Mouse (Mus musculus) T-helper 1 cell (primary cell): ENCODE data around the gene Tnks2.

Source experiments
- in situ Hi-C: fragments of 300-600 bp; cut with MboI, MseI; formaldehyde crosslinking; loops from one replicate; pipeline ENCODE4 v1.15.1; 2025; ENCODE audit warnings: high pct_unique_total_duplicates

The Tnks2 gene

DNA sequence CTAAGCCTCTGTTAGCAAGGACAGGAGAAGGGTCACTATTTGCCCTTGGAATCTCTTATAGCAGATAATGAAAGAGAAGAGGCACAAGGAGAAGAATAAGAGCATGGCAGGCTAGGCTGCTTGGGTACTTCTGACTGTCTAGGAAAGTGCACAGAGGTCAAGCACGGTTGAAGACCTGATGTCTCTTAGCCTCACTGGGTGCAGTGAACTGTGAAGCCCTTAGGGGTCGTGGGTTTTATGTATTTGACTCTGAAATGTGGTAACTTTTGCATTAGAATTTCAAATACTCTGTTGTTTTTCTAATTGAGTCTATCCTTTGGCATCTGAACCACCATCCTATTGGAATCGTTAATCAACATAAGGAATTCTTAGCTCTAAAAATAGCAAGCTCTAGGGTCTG is 53.7 kb downstream of the Tnks2 start:
- in situ Hi-C loops: no loop called here

DNA sequence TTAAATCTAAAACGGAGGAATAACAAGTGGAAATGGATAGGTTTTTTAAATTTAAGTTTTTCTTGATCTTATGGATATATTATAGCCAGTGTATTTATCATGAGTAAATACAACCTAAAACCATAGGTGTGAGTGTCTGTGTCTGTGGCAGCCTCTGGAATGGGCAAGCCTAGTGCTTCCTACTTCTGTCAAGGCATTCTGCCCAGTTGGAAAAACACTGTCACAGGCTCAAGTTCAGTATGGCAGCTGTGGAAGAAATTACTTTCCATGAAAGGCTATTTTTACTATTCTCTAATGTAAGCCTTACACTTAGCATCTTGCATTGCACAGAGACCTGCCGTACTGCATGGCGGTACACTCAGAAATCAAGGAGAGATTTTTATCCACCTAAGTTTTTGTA is 57.7 kb downstream of the Tnks2 start:
- in situ Hi-C loops: no loop called here

DNA sequence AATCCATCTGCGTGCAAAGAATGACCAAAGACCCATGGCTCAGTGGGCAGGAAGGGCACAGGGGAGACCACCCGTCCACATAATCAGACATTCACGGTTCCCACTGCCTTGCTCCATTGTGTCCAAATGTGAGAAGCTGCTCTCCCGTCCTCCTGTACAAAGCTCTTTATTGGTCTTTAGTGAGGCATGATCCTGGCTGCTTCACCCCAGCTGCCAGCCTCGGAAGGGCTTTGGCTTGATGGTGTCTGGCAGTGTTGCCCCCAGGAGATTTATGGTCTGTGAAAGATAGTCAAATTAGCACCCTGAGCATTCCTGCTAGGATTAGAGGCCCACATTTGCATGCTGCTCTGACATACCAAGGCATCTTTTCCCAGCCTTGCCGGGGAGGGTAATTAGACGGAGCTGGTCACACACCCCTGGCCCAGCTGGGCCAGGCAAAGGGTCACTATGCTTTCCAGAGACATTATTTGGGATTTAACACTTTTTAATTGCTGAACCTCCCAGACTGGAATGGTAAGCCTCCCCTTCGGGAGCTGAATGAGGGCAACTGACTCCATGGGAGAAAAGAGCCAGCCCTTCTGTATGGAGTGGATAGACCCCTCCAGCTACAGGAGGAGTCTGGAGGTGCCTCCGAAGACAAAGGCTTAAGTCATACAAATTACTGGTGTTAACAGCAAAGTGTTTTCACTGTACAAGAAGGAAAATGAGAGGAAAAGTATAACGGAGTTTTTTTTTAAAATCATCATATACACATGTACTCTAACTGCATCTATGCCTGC is 62.9 kb downstream of the Tnks2 start:
- in situ Hi-C loops: no loop called here

DNA sequence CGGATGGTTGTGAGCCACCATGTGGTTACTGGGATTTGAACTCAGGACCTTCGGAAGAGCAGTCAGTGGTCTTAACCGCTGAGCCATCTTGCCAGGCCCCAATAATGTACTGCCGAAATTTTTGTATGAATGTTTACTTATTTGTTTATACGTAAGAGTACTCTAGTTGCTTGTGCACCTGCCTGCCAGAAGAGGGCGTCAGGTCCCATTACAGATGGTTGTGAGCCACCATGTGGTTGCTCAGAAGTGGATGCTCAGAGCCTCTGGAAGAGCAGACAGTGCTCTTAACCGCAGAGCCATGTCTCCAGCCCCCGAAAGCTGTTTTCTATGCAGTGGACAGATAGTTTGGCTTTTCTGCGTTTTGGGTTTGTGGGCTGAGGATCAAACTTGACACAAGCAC is 63.7 kb downstream of the Tnks2 start:
- in situ Hi-C loops: no loop called here

DNA sequence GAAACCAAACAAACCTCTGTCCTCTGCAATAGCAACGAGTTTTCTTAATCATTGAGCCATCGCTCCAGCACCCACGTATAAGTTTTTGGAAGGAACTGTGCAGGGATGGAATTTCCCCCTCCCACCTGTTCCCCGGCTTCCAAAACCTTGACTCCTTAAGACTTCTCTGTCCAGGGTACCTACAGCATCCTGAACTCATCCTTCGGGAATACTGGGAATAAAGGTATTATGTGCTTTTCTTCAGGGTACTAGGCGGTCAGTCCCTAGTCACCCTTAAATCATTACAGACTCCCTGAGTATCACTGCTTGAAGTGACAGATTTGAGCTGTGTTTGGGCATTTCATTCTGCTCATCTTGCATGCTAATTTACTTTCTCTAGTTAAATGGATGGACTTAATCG is 69.3 kb downstream of the Tnks2 start:
- in situ Hi-C loops: no loop called here

DNA sequence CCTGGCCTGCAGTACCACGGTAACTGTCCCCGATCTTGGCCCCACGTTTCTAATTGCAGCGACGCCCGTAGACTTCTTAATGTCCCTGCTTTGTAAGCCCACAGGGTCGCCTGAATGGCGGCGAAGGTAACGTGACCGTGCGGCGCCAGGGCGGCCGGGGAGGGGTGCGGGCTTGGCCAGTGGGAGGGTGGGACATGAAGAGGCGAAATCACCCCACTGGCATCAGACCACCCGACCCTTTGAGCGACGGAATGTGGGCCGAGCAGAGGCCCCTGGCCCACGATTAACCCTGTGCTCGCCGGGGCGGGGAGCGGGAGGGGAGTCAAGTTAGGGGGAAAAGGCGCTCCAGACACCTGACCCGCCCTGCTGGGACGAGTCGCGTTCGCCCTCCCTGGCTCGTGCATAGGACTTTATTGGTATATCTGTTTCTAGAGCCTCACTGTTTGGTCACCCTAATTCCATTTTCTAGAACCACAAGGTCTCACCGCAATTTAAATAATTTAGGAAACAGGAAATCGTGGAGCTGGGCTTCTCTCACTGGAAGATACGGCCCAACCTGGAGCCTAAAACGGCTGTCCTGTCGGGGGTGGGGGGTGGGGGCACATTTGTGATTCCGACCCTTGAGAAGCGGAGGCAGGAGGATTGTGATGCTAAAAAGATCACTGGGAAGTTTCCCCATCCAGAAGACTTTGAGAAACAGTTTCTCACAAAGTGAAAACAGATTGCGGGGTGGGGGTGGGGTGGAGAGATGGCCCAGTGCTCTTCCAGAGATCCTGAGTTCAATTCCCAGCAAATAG is 70.4 kb downstream of the Tnks2 start:
- in situ Hi-C loops: no loop called here

DNA sequence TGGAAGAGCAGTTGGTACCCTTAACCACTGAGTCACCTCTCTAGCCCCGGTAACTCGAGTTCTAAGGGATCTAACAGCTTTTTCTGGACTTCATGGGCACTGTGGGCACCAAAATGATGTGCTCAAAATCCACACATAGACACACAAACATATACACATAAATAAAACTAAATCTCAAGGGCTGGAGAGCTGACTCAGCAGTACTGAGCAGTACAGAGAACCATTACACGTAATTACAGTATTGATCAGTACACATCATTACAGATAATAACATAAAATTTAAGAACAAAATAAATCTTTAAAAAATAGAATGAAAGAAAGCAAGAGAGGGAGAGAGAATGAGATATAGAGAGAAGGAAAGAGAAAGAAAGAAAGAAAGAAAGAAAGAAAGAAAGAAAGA is 75.1 kb downstream of the Tnks2 start:
- in situ Hi-C loops: no loop called here

DNA sequence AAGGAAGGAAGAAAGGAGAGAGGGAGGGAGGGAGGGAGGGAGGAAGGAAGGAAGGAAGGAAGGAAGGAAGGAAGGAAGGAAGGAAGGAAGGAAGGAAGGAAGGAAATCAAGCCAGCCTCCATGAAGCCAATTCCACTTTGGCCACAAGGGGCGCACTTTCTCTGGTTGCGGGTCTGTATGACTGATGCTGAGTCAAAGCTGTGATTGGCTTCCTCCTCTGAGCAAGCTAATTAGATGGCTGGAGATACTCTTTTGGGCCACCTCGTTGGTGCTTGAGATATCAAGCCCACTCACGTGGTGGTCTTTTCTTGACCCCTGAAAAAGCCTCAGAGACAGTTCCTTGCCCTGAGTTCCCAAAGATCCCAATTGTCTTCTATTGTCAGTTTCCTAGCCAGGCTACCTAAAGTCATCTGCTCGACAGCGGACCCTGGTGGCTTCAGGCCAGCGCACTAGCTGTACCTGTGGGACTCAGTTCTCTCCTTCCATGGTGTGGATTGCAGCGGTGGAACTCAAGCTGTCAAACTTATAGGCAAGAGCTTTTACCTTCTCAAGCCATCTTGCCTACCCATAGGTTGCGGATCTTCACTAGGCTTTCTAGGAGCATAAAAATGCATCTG is 75.8 kb downstream of the Tnks2 start:
- in situ Hi-C loops: loop anchor here (5.0 to 10.0 kb wide), 2 partner anchors 465 to 727 kb away; partner anchors contain the start of gene Kif11

DNA sequence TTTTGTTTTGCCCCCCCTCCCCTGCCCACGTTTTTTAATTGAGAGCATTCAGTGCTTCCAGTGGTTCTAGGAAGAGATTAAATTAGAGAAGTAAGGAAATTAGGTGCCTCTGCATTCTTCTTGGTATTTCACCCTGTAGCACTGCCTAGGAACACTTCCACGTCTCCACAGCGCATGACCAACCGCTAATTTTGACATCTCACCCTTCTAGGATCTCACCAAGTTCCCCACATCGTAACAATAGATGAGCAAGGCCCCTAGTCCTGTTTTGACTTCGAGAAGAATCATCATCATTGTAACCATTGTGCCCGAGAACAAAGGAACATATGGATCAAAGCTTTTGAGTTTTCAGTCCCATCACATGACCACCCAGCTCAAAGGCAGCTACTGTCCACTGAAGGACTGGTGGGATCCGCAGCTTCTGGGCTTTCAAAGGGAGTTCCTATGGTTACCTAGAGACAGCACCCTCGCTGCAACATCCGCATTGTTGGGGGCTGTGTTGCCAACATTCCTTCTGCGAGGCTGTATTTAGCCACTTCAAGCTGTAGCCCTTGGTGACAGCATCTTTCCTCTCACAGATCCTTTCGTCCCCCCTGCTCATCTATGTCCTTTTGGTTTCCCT is 76.5 kb downstream of the Tnks2 start:
- in situ Hi-C loops: loop anchor here (5.0 to 10.0 kb wide), 2 partner anchors 464 to 728 kb away; partner anchors contain the start of gene Kif11

DNA sequence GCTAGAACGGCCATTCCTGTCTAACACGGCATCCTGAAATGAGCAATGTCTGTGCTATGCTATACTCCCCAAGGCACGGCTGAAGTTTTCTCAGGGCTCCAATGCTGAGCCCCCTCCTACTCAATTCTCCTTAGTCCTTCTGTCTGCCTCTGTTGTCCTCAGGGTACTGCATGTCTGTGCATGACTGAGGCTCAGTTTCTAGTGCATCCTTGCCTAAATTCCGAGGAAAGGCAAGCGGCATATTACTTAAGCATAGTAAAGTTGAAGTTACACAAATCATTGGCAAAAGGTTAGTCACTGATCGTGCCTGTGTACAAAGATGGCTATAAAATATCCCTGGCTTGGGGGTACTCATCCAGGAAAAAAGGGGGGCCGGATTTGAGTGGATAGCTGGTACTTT is 79.0 kb downstream of the Tnks2 start:
- in situ Hi-C loops: loop anchor here (5.0 to 10.0 kb wide), 2 partner anchors 462 to 731 kb away; partner anchors contain the start of gene Kif11

DNA sequence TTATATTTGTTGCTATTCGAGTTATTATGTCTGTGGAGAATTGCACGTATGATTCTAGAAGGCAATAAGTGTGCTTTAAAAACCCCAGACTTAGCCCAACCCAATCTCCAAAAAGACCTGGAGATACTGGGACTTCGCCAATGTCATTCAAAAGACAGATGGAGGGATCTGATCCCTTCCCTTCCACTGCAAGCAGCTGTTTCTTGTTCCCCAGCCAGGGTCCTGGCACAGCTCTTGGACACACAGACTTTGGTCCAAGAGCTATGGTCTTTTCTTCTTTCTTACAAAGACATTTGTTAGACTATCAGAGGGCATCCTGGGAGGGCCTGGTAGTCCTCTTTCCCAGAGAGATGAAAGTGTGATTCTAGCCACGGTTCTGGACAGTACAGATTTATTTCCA is 82.2 kb downstream of the Tnks2 start:
- in situ Hi-C loops: loop anchor here (10.0 kb wide), 1 partner anchor 459 kb away; the partner anchor contains the start of gene Kif11

DNA sequence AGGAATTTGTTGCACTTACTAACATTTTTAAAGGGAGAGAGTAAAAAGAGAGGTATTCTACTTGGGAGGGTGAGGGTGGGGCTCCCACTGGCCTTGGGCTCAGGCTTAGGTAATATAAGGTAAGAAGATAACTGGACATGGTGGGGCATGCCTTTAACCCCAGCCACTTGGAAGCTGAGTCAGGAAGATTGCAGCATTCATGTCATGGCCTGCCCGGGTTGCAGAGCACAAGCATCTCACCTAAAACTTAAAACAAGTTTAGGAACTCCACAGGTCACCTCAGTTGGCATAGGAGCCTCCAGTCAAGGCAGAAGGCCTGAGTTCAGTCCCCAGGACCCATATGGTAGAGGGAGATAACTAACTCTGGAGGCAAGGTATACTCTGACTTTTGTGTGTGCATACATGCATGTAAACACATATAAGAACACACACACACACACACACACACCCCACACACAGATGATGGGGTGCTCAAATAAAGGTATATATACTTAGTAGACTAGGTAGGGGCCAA is 82.9 kb downstream of the Tnks2 start:
- in situ Hi-C loops: loop anchor here (10.0 kb wide), 1 partner anchor 458 kb away; the partner anchor contains the start of gene Kif11

DNA sequence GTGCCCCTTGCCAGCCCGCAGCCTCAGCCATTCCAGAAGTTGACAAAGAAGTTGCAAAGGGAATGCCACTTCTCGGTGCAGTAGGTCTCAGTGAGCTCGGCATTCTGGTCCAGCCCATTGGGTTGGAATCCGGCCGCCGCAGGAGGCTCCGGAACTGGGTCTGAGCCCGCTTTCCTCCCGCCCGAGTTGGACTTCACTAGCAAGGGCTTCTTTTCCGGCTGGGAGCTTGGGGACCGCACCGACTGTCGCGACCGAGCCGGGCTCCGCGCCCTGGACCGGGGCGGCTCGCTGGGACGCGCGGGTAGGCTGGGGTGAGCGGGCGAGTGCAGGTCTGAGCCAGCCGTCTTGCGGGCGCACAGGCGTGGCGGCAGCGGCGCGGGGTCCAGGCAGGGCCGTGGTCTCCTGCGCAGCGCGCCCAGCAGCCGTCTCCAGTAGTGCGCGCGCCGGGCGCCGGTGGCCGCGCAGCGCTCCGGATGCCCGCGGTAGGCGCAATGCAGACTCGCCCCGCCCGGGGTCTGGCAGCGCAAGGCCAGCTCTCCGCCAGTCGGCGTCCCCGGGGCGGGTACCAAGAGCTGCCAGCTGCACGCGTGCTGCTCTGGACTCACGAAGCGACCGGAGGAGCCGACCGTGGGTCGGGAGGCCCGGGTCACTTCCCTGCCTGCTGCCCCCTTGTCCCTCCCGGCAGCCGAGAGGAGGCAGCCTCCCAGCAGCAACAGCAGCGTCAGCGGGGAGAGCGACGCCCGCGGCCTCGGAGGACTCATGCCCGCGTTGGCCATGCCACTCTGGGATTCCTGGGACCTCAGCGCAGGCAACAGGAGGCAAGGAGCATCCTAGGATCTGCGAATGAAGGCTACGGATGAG is 84.6 kb downstream of the Tnks2 start:
- in situ Hi-C loops: loop anchor here (10.0 kb wide), 1 partner anchor 456 kb away; the partner anchor contains the start of gene Kif11

DNA sequence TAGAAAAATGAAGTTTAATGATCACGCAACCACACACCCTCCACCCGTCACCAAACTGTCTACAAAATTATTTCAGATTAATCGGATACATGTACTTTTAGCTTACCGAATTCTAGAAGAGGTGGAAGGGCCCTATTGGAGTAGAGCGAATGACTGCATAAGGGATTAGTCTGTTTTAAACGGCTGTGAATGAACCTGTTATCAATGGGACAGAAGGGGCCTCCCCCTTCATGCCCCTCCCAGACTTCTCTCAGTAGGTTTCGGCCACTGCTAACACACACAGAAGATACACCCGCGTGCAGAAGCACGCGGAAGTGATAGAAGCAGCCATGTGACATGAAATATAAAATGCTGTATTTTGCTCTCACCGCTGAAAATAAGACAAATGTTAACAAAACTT is 85.4 kb downstream of the Tnks2 start, which contains the start of gene Fgfbp3:
Gene Fgfbp3 (minus strand): TSS at position 150 of the 400 bp plus-strand sequence.
- in situ Hi-C loops: loop anchor here (10.0 kb wide), 1 partner anchor 455 kb away; the partner anchor contains the start of gene Kif11

DNA sequence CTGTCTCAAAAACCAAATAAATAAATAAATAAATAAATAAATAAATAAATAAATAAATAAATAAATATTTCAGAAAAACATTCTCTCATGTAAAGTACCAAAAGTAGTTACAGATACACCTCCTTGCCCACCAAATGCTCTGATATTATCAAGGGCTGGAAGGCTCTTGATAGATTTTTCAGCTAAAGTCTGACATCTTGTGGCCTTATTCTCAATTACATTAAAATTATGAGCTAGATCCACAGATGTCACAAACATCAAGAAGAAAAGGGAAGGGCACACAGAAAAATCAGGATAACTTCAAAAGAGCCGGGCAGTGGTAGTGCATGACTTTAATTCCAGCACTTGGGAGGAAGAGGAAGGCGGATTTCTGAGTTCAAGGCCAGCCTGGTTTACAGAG is 88.0 kb downstream of the Tnks2 start:
- in situ Hi-C loops: no loop called here

DNA sequence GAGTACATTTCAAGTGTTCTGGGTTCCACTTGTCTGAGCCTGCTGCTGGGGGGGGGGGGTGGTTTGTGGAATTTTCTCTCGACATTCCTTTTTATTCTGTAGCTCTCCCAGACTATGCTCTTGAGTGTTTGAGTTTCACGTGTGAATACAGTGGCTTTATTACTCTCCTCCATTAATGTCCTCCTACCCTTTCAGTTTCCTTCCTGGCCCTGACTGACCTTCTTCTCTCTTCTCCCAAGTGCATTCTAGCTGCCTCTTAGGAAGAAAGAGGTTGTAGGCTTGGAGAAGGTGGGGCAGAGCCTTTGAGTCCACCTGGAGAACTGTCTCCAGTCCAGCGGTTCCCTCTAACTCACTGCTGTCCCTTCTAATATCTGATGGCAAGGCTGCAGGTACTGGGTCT is 88.9 kb downstream of the Tnks2 start:
- in situ Hi-C loops: no loop called here

DNA sequence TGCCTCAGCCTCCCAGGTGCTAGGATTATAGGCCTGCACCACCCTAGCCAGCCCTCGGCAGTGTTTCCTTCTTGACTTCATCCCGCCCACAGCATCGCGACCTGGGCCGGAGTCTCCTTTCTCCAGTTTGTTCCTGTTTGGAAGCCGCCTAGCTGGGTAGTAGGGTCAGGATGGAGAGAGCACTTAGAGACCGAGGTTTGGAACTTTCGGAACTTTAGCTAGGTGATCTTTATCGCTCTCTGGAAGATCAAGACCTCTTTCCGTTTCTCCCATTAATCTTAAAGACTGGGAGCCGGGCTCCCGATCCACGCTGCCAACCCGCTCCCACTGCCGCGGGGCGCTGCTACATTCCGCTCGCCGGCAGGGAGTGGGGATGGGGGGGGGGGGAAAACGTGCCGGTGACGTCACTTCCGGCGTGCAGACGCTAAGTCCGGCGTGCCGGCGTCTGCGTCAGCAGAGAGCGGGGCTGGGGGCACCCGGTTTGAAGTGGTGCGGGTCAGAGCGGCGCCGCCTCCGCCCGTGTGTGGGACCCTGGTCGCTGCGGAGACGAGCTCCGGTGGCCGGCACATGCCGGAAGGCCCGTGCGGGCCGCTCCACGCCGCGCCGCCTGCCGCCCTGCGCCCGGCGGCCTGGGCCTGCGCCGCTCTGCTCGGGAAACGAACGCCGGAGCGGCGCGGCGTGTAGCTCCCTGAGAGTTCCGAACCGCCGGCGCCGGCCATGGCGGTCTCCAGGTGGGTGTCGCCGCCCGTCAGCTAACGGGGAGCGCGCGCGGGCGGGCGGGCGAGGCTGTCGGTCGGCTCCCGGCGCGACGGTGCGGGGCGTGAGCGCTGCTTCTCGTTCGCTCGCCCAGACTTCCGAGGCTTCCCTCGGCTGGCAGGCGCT is 91.9 kb downstream of the Tnks2 start, which contains the start of gene Btaf1:
Gene Btaf1 (plus strand): TSS at position 409 of the 882 bp plus-strand sequence.
- in situ Hi-C loops: no loop called here

DNA sequence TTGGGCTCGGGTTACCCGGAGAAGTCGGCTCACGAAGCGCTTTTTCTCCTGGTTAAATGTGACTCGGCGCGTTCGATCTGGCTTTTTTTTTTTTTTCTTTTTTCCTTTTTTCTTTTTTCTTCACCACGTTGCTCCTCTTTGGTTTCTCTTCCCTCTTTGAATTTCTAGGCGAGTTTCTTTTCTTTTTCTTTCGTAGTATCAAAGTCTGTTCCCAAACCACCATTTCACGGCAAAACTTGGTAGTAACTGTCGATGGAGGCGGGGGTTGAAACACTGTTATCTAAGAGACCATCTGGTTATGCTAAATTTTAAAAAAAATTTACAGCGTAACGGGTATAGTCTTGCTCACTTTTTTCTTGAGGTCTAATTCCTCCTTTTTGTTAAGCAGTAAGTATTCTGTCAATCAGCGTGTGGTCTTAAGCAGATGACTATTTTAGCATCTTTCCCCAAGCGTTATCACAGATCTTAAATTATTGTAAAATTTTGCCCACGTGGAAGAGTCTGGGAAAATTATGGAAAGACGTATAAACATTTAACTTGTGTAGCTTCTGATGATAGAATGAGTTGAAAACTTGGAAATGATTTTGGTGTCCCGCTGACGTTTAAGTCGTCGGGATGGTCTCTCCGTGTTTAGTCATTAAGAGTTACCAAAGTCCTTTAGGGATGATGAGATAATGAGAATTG is 92.7 kb downstream of the Tnks2 start:
- in situ Hi-C loops: no loop called here
